Mouse (Mus musculus) left cerebral cortex, postnatal 14 days (tissue): Measurements from ENCODE around the gene Insl5. TPM values are rescaled to one million over a fixed set of nuclear protein-coding genes. Genes with fewer than 3 reads are reported as not detected.

Source experiments
- DNase-seq, 2 experiments: peaks; one replicate each; pipeline ENCODE4 v3.0.0; 2021 to 2022; ENCODE audit warnings: low spot score in 2 of 2, mixed read lengths in 1 of 2
- intact Hi-C: fragments of 180-260 bp; cut with DNase I; formaldehyde crosslinking; loops from one replicate; pipeline ENCODE4 v1.15.1; 2025
- total RNA-seq, 2 experiments: library from RNA; stranded (reverse); gene quantifications; 2 replicates each; pipeline ENCODE4 v1.2.3; 2021

Insl5 gene
- total RNA-seq, 2 experiments from 2014 or later = 0.63 to 1.1 TPM

GRCm38 (mm10) chr4:102991685-102992084 is 35.0 kb downstream of the Insl5 start:
- no peak for DNase-seq
- intact Hi-C loops = no loop called here

GRCm38 (mm10) chr4:102990595-102991340 is 35.9 kb downstream of the Insl5 start:
- intact Hi-C loops = no loop called here

GRCm38 (mm10) chr4:102990016-102990415 is 36.6 kb downstream of the Insl5 start:
- no peak for DNase-seq
- intact Hi-C loops = no loop called here

More at GRCm38 (mm10) chr4:102990595-102991340, 35.9 kb downstream of the Insl5 start:
- no peak for DNase-seq

- DNase-seq = no peak
- intact Hi-C loops = loop anchor here (10.0 kb wide), 2 partner anchors 125 to 355 kb away; partner anchors contain the start of genes Mier1 and Wdr78
Measured at GRCm38 (mm10) chr4:102989391-102989790, 37.3 kb downstream of the Insl5 start.

- DNase-seq = no peak
- intact Hi-C loops = loop anchor here (10.0 kb wide), 2 partner anchors 126 to 356 kb away; partner anchors contain the start of genes Mier1 and Wdr78
Measured at GRCm38 (mm10) chr4:102988526-102988925, 38.1 kb downstream of the Insl5 start.

- intact Hi-C loops = loop anchor here (2.0 to 10.0 kb wide), 3 partner anchors 127 to 357 kb away; partner anchors contain the start of genes Mier1 and Wdr78
- no peak for DNase-seq
Measured at GRCm38 (mm10) chr4:102987756-102988155, 38.9 kb downstream of the Insl5 start.

- no peak for DNase-seq
- intact Hi-C loops = loop anchor here (2.0 to 10.0 kb wide), 3 partner anchors 127 to 357 kb away; partner anchors contain the start of genes Mier1 and Wdr78
Measured at GRCm38 (mm10) chr4:102987325-102987724, 39.3 kb downstream of the Insl5 start.

- peak; percentile 80 to 84 for DNase-seq
- intact Hi-C loops = loop anchor here (2.0 to 10.0 kb wide), 3 partner anchors 128 to 358 kb away; partner anchors contain the start of genes Mier1 and Wdr78
Measured at GRCm38 (mm10) chr4:102986917-102987316, 39.7 kb downstream of the Insl5 start.

GRCm38 (mm10) chr4:102986173-102986572 is 40.5 kb downstream of the Insl5 start:
- DNase-seq = no peak
- intact Hi-C loops = loop anchor here (2.0 to 10.0 kb wide), 3 partner anchors 129 to 359 kb away; partner anchors contain the start of genes Mier1 and Wdr78

- intact Hi-C loops = loop anchor here (10.0 kb wide), 2 partner anchors 133 to 363 kb away; partner anchors contain the start of genes Mier1 and Wdr78
- no peak for DNase-seq
Measured at GRCm38 (mm10) chr4:102981709-102982108, 44.9 kb downstream of the Insl5 start.

GRCm38 (mm10) chr4:102979385-102979784 is 47.3 kb downstream of the Insl5 start:
- no peak for DNase-seq
- intact Hi-C loops = no loop called here

GRCm38 (mm10) chr4:102978440-102978839 is 48.2 kb downstream of the Insl5 start, which contains the start of gene Tctex1d1:
TSS of gene Tctex1d1 (plus strand) at chr4:102978606.
- DNase-seq = peak; percentile 19 to 38
- intact Hi-C loops = no loop called here

- intact Hi-C loops = no loop called here
- no peak for DNase-seq
Measured at GRCm38 (mm10) chr4:102977778-102978321, 48.8 kb downstream of the Insl5 start.

GRCm38 (mm10) chr4:102976290-102977275 is 50.1 kb downstream of the Insl5 start:
- DNase-seq = no peak

GRCm38 (mm10) chr4:102974172-102974571 is 52.5 kb downstream of the Insl5 start:
- intact Hi-C loops = no loop called here
- no peak for DNase-seq

More at GRCm38 (mm10) chr4:102976290-102977275, 50.1 kb downstream of the Insl5 start:
- intact Hi-C loops = no loop called here

- intact Hi-C loops = no loop called here
Measured at GRCm38 (mm10) chr4:102972071-102972470, 54.6 kb downstream of the Insl5 start.

GRCm38 (mm10) chr4:102971159-102971558 is 55.5 kb downstream of the Insl5 start:
- intact Hi-C loops = no loop called here
- no peak for DNase-seq

More at GRCm38 (mm10) chr4:102972071-102972470, 54.6 kb downstream of the Insl5 start:
- DNase-seq = no peak

GRCm38 (mm10) chr4:102969599-102969998 is 57.0 kb downstream of the Insl5 start:
- no peak for DNase-seq
- intact Hi-C loops = no loop called here
